Mouse (Mus musculus): Measurements from ENCODE around the gene Fbn1.

- TF ChIP-seq CTCF (IDR thresholded peaks at IDR 0.05; ENCODE audit: low read depth) (no peak), EP300 (IDR thresholded peaks at IDR 0.05; ENCODE audit: low read depth) (no peak)
These were observed 34.6 kb downstream of the Fbn1 start for GRCm38 (mm10) chr2:125473228-125473627.
